Mouse (Mus musculus) stomach, embryonic 16.5 days (tissue): ENCODE data around the gene Adarb2. TPM values are rescaled to one million over a fixed set of nuclear protein-coding genes. Genes with fewer than 3 reads are reported as not detected.
"Not testable (repeated sequence)": the region's sequence is repeated elsewhere in the genome, so short reads cannot be mapped to it uniquely, and the experiment has no call there.

Experiments
- ATAC-seq: fragments of 200-750 bp; cut with Nextera tagmentation; 2 replicates; pipeline ENCODE4 v1.8.0; 2017; ENCODE audit warnings: moderate number of reproducible peaks, moderate TSS enrichment; ENCODE audit not compliant: insufficient read depth, low FRiP score
- H3K27ac ChIP-seq: fragments of 300-500 bp; sonication (generic); 2 replicates; pipeline ENCODE4 v1.5.1; 2014; ENCODE audit warnings: low read length
- H3K27me3 ChIP-seq: fragments of 300-500 bp; sonication (generic); 2 replicates; pipeline ENCODE4 v1.6.1; 2014; ENCODE audit warnings: low read length, control low read depth, mixed read lengths; ENCODE audit not compliant: control insufficient read depth, insufficient read depth
- H3K36me3 ChIP-seq: fragments of 300-500 bp; sonication (generic); 2 replicates; pipeline ENCODE4 v1.6.1; 2014; ENCODE audit warnings: low read length; ENCODE audit not compliant: control insufficient read depth, insufficient read depth
- H3K4me1 ChIP-seq: fragments of 300-500 bp; sonication (generic); 2 replicates; pipeline ENCODE4 v1.6.1; 2014; ENCODE audit warnings: low read length, control low read depth, mixed read lengths; ENCODE audit not compliant: control insufficient read depth, insufficient read depth
- H3K4me2 ChIP-seq: fragments of 300-500 bp; sonication (generic); 2 replicates; pipeline ENCODE4 v1.6.1; 2014; ENCODE audit warnings: low read depth, low read length, mixed read lengths
- H3K4me3 ChIP-seq: fragments of 300-500 bp; sonication (generic); replicated peaks from 2 replicates; pipeline ENCODE4 v1.5.1; 2014; ENCODE audit warnings: mild to moderate bottlenecking, low read length
- H3K9ac ChIP-seq: fragments of 300-500 bp; sonication (generic); 2 replicates; pipeline ENCODE4 v1.6.1; 2014; ENCODE audit warnings: low read length
- H3K9me3 ChIP-seq: fragments of 300-500 bp; sonication (generic); replicated peaks from 2 replicates; pipeline ENCODE4 v1.6.1; 2016; ENCODE audit warnings: low read length, control low read depth; ENCODE audit not compliant: control insufficient read depth
- WGBS: fragments of 180-500 bp; shearing (Covaris S2); extraction: QIAGEN DNeasy Blood & Tissue Kit; methylation state at CpG from one replicate; pipeline ENCODE4 v1.1.7; 2014; 5-methylcytosine and 5-hydroxymethylcytosine counted together
- polyA plus RNA-seq: library from polyadenylated mRNA; unstranded; fragments of >200 nt; fragmentation: Nextera tagmentation; extraction: Ambion mirVana; gene quantifications from 2 replicates; pipeline ENCODE4 v1.2.1, GENCODE M21; 2015

Gene Adarb2
- polyA plus RNA-seq, 1 experiment from 2014 or later: 0.58 TPM

DNA sequence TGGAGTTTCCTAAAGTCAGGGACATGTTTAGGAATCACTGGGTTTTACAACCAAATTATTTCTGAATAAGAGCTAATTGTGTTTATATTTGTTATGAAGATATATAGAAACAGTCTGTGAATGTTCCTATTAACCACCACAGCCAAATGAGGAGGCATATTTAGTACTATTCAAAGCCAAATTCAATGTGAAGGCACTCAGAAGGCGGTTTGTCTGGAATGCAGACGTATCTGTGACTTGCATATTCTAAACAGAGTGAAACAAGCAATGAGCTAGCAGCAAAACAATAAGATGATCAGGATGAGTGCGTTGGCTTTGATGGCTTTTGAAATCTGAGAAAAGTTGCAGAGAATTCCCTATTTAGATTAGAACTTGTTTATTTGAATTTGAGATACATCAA is 387.8 kb downstream of the Adarb2 start:
- H3K4me3 ChIP-seq: no peak overlapping the region
- no peak overlapping the region for H3K4me2 ChIP-seq
- no peaks in the 10 kb centered on the region for H3K4me1 ChIP-seq
- H3K36me3 ChIP-seq: no peaks in the 10 kb centered on the region
- no peak overlapping the region for H3K9ac ChIP-seq
- no peaks in the 10 kb centered on the region for H3K9me3 ChIP-seq
- ATAC-seq: no peak
- 75% methylated on average over 3 of the region's 3 CpGs for WGBS
- H3K27ac ChIP-seq: no peak overlapping the region
- H3K27me3 ChIP-seq: no peaks in the 10 kb centered on the region

DNA sequence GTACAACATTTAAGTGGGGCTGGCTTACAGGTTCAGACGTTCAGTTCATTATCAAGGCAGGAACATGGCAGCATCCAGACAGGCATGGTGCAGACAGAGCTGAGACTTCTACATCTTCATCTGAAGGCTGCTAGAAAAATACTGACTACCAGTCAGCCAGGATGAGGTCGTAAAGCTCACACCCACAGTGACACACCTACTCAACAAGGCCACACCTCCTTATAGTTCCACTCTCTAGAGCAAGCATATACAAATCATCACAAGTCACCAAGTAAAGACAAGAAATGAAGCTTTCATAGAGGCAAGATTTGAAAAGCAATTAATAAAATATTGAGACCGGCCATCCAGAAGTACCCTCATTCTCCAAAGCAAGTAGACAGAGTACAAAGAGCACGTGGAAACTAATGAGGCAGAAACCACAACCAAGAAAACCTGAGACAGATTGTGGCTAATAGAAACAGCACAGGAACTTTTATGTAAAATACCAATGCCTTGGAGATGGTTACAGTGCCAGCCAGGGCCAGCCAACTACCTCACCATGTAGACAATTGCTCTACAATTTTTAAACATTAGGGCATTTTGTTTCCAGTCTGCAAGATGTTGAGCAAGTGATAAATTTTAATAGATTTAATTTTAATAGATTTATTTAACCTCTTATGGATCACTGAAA is 394.4 kb downstream of the Adarb2 start:
- Histone ChIP-seq H3K9me3 (no peaks in the 10 kb centered on the region), H3K9ac (no peak overlapping the region), H3K4me1 (no peaks in the 10 kb centered on the region), H3K27ac (no peak overlapping the region), H3K36me3 (no peaks in the 10 kb centered on the region), H3K27me3 (no peaks in the 10 kb centered on the region), H3K4me2 (no peak overlapping the region), H3K4me3 (no peak overlapping the region)
- 70% methylated on average over 4 of the region's 4 CpGs for WGBS
- ATAC-seq: no peak

- Histone ChIP-seq H3K9me3 (no peaks in the 10 kb centered on the region), H3K36me3 (no peaks in the 10 kb centered on the region), H3K4me1 (no peaks in the 10 kb centered on the region), H3K27ac (no peak overlapping the region), H3K27me3 (no peaks in the 10 kb centered on the region), H3K4me2 (no peak overlapping the region), H3K4me3 (no peak overlapping the region), H3K9ac (no peak overlapping the region)
- 60% methylated on average over 6 of the region's 6 CpGs for WGBS
- no peak for ATAC-seq
Measured at GRCm38 (mm10) chr13:8597647-8598017, 395.0 kb downstream of the Adarb2 start.

DNA sequence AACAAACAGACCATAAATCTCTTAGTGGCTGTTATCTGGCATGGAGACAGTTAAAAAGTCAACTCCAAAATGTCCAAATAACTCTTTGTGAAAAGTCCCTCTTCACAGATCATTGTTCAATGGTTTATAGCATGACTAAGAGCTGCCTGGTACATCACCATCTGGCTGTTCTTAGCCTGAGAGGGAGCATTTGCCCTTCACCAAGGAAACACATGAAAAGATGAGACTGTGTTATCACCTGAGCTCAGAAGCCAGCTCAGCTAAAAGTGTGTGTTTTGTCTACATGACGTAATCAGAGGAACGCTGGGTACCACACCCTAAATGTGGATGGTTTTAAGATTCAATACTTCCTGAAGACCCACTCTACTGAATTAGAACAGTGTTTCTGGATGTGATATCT is 403.0 kb downstream of the Adarb2 start:
- Histone ChIP-seq H3K27ac (no peak overlapping the region), H3K9ac (no peak overlapping the region), H3K27me3 (no peaks in the 10 kb centered on the region), H3K36me3 (no peaks in the 10 kb centered on the region), H3K4me3 (no peak overlapping the region), H3K4me1 (no peaks in the 10 kb centered on the region), H3K4me2 (no peak overlapping the region), H3K9me3 (no peaks in the 10 kb centered on the region)
- 63% methylated on average over 2 of the region's 2 CpGs for WGBS
- no peak for ATAC-seq

GRCm38 (mm10) chr13:8608040-8608439 is 405.4 kb downstream of the Adarb2 start:
- Histone ChIP-seq H3K27ac (no peak overlapping the region), H3K4me3 (no peak overlapping the region), H3K27me3 (no peaks in the 10 kb centered on the region), H3K4me2 (no peak overlapping the region), H3K9me3 (no peaks in the 10 kb centered on the region), H3K4me1 (no peaks in the 10 kb centered on the region), H3K9ac (no peak overlapping the region), H3K36me3 (no peaks in the 10 kb centered on the region)
- ATAC-seq: no peak
- WGBS: 57% methylated on average over 12 of the region's 12 CpGs

GRCm38 (mm10) chr13:8608918-8609317 is 406.3 kb downstream of the Adarb2 start:
- H3K9me3 ChIP-seq, ATAC-seq, H3K4me2 ChIP-seq, H3K27me3 ChIP-seq, H3K4me1 ChIP-seq, H3K36me3 ChIP-seq, H3K27ac ChIP-seq, H3K4me3 ChIP-seq, H3K9ac ChIP-seq: not testable (repeated sequence)
- 80% methylated on average over 6 of the region's 6 CpGs for WGBS

DNA sequence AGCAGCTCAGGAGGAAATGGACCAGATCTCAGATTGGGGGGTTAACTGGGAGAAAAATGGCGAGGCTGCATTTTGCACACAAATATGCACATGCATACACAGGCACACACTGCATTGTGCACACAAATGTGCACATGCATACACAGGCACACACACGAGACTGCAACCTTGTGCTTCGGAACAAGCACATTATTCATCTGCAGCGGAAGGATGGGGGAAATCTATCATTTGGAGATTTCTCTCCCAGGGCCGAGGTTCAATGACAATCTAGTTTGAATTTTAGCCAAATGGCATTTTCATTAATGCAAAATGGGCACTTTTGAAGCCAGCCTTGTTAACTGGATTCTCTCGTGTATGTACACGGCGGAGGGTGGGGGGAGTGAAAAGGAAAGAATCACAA is 408.3 kb downstream of the Adarb2 start:
- H3K27me3 ChIP-seq: no peaks in the 10 kb centered on the region
- whole genome bisulfite sequencing: 68% methylated on average over 8 of the region's 8 CpGs
- no peaks in the 10 kb centered on the region for H3K36me3 ChIP-seq
- no peaks in the 10 kb centered on the region for H3K9me3 ChIP-seq
- H3K9ac ChIP-seq: no peak overlapping the region
- no peaks in the 10 kb centered on the region for H3K4me1 ChIP-seq
- H3K4me2 ChIP-seq: no peak overlapping the region
- no peak overlapping the region for H3K4me3 ChIP-seq
- no peak overlapping the region for H3K27ac ChIP-seq
- ATAC-seq: no peak

- ATAC-seq: no peak
- 50% methylated on average over 14 of the region's 14 CpGs for WGBS
- Histone ChIP-seq H3K4me2 (no peak overlapping the region), H3K9me3 (no peaks in the 10 kb centered on the region), H3K4me3 (no peak overlapping the region), H3K4me1 (no peaks in the 10 kb centered on the region), H3K27ac (no peak overlapping the region), H3K36me3 (no peaks in the 10 kb centered on the region), H3K27me3 (no peaks in the 10 kb centered on the region), H3K9ac (no peak overlapping the region)
Measured at GRCm38 (mm10) chr13:8612618-8613391, 410.1 kb downstream of the Adarb2 start.

DNA sequence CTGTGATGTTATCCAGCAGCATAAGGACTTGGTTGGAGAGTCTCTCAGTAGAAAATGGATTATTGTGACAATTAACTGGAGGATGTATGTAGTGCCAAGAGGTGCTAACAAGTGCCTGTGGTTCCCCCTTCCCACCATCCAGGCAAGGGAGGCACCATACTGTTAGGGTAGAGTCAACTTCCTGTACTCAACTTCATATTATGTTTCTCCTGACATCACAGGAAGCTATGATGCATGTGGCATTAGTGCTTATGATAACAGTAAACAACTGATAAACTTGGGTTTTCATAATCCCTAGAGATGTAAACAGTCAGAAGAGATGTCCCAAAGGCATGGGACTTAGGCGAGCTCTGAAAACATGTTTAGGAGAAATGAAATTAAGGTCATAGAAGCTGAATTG is 414.0 kb downstream of the Adarb2 start:
- no peak overlapping the region for H3K4me2 ChIP-seq
- H3K4me1 ChIP-seq: no peaks in the 10 kb centered on the region
- H3K4me3 ChIP-seq: no peak overlapping the region
- no peaks in the 10 kb centered on the region for H3K36me3 ChIP-seq
- WGBS: 81% methylated on average over 1 of the region's 1 CpGs
- H3K9ac ChIP-seq: no peak overlapping the region
- no peak overlapping the region for H3K27ac ChIP-seq
- ATAC-seq: no peak
- H3K9me3 ChIP-seq: no peaks in the 10 kb centered on the region
- H3K27me3 ChIP-seq: no peaks in the 10 kb centered on the region
